Mouse (Mus musculus) cerebellum, adult 2 months (tissue): ENCODE measurements at regions not wholly inside any gene's neighbourhood (a gene's known extent, or its start where the extent isn't known, plus 50 kb on each side); places are given as distances from the start of the nearest gene placed in this dataset.

ENCODE experiments used
- CTCF ChIP-seq: fragments of 200-500 bp; IDR thresholded peaks from 2 replicates; pipeline ENCODE4 v1.5.1; 2011; ENCODE audit warnings: low read depth, mild to moderate bottlenecking, control low read depth, low read length, moderate library complexity, borderline replicate concordance; ENCODE audit not compliant: insufficient read depth
- POLR2A ChIP-seq: fragments of 200-500 bp; IDR thresholded peaks from 2 replicates; pipeline ENCODE4 v1.6.1; 2011; ENCODE audit warnings: low read length, control low read depth, borderline replicate concordance; ENCODE audit not compliant: insufficient read depth

DNA sequence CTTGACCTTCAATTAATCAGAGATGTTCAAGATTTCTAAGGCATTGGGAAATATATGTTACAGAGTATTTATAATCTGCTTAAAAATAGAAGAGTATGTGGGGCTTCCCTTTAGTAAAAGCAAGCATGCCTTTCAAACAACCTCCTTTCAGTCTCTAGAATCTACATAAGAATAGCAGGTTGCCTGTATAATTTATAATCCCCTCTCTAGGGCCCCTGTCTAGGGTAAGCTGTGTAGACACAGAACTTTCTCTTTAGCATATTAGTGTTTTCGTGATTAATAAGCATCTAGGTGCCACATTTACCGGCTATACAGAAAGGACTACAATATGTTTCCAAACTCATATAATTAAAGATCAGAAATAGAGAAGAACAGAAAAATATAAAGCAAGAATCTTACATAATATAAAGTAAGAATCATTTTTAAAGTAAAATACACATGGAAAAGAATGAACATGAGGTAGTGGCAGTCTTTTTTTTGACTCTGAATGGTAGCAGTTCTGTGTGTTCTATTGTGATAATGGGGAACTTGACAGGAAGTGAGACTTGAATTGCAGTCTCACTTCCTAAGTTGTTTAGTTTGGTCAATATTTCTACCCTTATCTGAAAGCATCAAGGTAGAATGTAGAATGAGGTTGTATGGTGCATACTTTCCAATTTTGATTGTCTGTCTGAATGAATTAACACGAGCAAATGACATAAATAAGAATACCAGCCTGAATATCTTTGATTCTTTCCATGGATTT is 250.8 kb downstream of the Casp12 start:
- TF ChIP-seq CTCF (no peak), POLR2A (no peak)
